Mouse (Mus musculus) left cerebral cortex, postnatal 25 days (tissue): ENCODE results near the gene Zfp445. TPM values are rescaled to one million over a fixed set of nuclear protein-coding genes. Genes with fewer than 3 reads are reported as not detected.
A peak's percentile ranks its signal among the peaks of the same experiment; 100 is the strongest.

Experiments
- DNase-seq, 2 experiments: peaks; one replicate each; pipeline ENCODE4 v3.0.0; 2022; ENCODE audit warnings: low spot score in 2 of 2, mixed read lengths in 1 of 2
- intact Hi-C: fragments of 180-260 bp; cut with DNase I; formaldehyde crosslinking; loops from one replicate; pipeline ENCODE4 v1.15.1; 2025
- total RNA-seq, 2 experiments: library from RNA; stranded (reverse); gene quantifications; 2 replicates each; pipeline ENCODE4 v1.2.3; 2021

The Zfp445 gene
- total RNA-seq, 2 experiments from 2014 or later, result 151 to 172 TPM

- DNase-seq, result no peak
- intact Hi-C loops, result no loop called here
These were observed 28.1 kb downstream of the Zfp445 start for GRCm38 (mm10) chr9:122837680-122838079.

GRCm38 (mm10) chr9:122837216-122837615 is 28.6 kb downstream of the Zfp445 start:
- intact Hi-C loops, result no loop called here
- no peak for DNase-seq

- intact Hi-C loops, result no loop called here
- peak; percentile 52 to 65 for DNase-seq
These were observed 29.0 kb downstream of the Zfp445 start for GRCm38 (mm10) chr9:122836790-122837189.

- intact Hi-C loops, result no loop called here
- DNase-seq, result no peak
These were observed 29.7 kb downstream of the Zfp445 start for GRCm38 (mm10) chr9:122836126-122836525.

GRCm38 (mm10) chr9:122829826-122830380 is 35.9 kb downstream of the Zfp445 start:
- DNase-seq, result no peak
- intact Hi-C loops, result no loop called here

GRCm38 (mm10) chr9:122826743-122827142 is 39.1 kb downstream of the Zfp445 start:
- intact Hi-C loops, result no loop called here
- no peak for DNase-seq

- DNase-seq, result no peak
- intact Hi-C loops, result no loop called here
These were observed 42.3 kb downstream of the Zfp445 start for GRCm38 (mm10) chr9:122823374-122824017.

GRCm38 (mm10) chr9:122815239-122815851 is 50.5 kb downstream of the Zfp445 start:
- no peak for DNase-seq
- intact Hi-C loops, result no loop called here

GRCm38 (mm10) chr9:122814775-122815174 is 51.0 kb downstream of the Zfp445 start:
- intact Hi-C loops, result no loop called here
- DNase-seq, result no peak

GRCm38 (mm10) chr9:122812386-122812785 is 53.4 kb downstream of the Zfp445 start:
- DNase-seq, result no peak
- intact Hi-C loops, result no loop called here

GRCm38 (mm10) chr9:122810212-122810611 is 55.6 kb downstream of the Zfp445 start:
- intact Hi-C loops, result no loop called here
- DNase-seq, result no peak

GRCm38 (mm10) chr9:122807186-122807585 is 58.6 kb downstream of the Zfp445 start:
- intact Hi-C loops, result loop anchor here (5.0 kb wide), 1 partner anchor 70 kb away; no protein-coding TSS in a partner anchor
- no peak for DNase-seq

- DNase-seq, result no peak
- intact Hi-C loops, result loop anchor here (5.0 kb wide), 1 partner anchor 69 kb away; no protein-coding TSS in a partner anchor
These were observed 59.9 kb downstream of the Zfp445 start for GRCm38 (mm10) chr9:122805845-122806341.

- DNase-seq, result peak; percentile 93 to 95
- intact Hi-C loops, result loop anchor here (5.0 kb wide), 1 partner anchor 68 kb away; no protein-coding TSS in a partner anchor
These were observed 60.6 kb downstream of the Zfp445 start, which contains the start of gene Tcaim for GRCm38 (mm10) chr9:122805053-122805844. Gene Tcaim (plus strand): TSS chr9:122805539.

Other genes starting within 250 kb of the Zfp445 start
- gene Topaz1, start 118.7 kb downstream of the Zfp445 start, total RNA-seq, result not detected
- gene Tcaim, start 60.5 kb downstream of the Zfp445 start, total RNA-seq, result 10 to 100 TPM; 17.0 to 19.7 TPM
- not detected for gene Gm35549, start 22.0 kb downstream of the Zfp445 start, total RNA-seq
- 1 to 10 TPM; 4.1 to 5.0 TPM for gene Zkscan7, start 19.7 kb upstream of the Zfp445 start, total RNA-seq
- 1 to 10 TPM; 7.0 to 7.2 TPM for gene Zfp105, start 57.1 kb upstream of the Zfp445 start, total RNA-seq
- 10 to 100 TPM; 20.9 to 22.5 TPM for gene 1110059G10Rik, start 85.0 kb upstream of the Zfp445 start, total RNA-seq
- gene Kif15, start 85.0 kb upstream of the Zfp445 start, total RNA-seq, result under 1 TPM; 0.46 to 0.48 TPM
- gene Tmem42, start 155.3 kb upstream of the Zfp445 start, total RNA-seq, result 10 to 100 TPM; 23.0 to 31.4 TPM
- gene Tgm4, start 168.7 kb upstream of the Zfp445 start, total RNA-seq, result 1 to 10 TPM; 1.3 to 2.2 TPM
- 10 to 100 TPM; 67.1 to 68.9 TPM for gene Zdhhc3, start 247.2 kb upstream of the Zfp445 start, total RNA-seq
- 10 to 100 TPM; 39.3 to 43.1 TPM for gene Exosc7, start 247.2 kb upstream of the Zfp445 start, total RNA-seq